Mouse (Mus musculus): ENCODE data around the gene Ramp3. TPM values are rescaled to one million over a fixed set of nuclear protein-coding genes. Genes with fewer than 3 reads are reported as not detected.

The Ramp3 gene
- total RNA-seq, 4 experiments from 2014 or later: 15.8 to 20.8 (median 19.9) TPM

DNA sequence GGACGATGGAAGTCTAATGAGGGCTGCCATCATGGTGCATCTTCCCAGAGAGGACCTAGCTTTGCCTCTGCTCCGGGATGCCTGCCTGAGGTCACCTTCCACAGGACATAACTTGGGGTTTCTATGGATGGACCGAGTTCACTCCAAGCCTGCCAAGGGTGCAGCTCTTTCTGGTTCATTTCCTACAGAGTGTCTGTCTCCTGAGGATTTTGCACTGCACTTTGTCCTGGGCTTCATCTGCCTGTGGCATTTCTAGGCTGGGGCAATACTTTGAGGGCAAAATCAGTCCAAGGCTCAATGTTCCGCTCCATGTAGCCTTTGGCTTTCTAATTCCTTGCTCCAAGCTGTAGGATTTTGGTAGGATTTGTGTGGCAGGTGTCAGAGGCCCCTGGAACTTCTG lies 12.5 kb downstream of the Ramp3 start:
- no peak for DNase-seq

DNA sequence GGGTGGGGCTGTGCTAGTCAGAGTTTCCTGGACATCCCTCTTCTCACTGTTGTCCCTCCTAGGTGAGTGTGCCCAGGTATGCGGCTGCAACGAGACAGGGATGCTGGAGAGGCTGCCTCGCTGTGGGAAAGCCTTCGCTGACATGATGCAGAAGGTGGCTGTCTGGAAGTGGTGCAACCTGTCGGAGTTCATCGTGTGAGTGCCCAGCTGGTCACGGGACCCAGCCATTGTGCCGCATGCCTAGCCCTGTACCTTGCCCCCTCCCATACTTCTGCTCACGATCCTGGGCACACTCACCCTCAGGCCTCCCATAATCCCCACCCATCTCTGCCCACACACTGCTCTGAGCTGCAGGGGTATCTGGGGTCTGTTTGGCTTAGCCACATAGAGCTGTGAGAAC lies 16.4 kb downstream of the Ramp3 start:
- no peak for DNase-seq

DNA sequence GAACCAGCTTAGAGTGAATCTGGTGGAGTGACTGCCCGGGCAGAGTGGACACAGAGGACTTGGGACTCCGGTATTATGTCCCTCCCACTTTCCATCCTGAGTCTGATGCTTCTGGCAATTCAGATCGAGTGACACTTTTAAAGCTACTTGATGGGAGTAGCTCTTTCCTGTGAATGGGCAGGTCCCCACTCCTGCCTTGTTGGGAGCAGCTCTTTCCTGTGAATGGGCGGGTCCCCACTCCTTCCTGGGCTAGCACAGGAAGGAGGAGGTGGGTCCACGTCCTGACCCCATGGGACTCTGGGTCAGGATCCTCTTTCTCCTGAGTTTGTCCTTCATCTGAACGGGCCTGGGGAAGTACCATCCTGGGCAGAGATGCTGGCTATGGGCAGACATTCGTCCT lies 17.1 kb downstream of the Ramp3 start:
- peak; percentile 30 for DNase-seq

DNA sequence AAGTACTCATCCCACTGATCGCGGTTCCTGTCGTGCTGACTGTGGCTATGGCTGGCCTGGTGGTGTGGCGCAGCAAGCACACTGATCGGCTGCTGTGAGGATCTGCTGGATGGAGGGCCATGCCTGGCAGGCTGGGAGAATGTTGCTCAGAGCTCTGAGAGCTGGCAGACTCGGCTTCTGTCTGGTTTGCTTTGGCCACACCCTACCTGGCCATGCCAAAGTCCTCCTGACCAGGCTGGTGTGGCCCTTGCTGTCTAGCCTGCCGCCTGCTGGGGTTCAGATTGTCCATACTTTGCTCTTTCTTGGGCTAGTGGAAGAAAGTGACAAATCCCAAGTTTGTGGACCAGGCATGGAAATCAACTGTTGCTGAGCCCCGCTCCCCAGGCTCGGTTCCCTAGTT lies 18.3 kb downstream of the Ramp3 start:
- no peak for DNase-seq

DNA sequence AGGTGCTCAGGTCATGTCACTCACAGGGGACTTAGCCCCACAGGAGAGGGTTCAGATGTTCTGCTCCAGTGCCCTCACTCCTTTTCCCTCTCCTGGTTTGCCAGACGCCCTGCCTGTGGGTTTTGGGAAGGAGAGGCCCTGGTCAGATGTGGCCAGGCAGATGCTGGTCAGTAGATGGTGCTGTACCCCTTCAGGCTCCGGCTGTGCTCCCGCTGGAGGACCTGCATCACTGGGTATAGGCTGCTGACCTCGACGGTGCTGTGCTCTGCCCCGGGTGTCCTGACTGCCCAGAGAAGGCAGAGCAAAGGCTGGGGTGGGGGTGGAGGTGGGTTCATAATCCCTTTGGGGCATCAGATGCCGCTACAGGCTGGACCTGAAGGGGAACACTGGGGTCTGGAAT lies 19.2 kb downstream of the Ramp3 start:
- DNase-seq: no peak

DNA sequence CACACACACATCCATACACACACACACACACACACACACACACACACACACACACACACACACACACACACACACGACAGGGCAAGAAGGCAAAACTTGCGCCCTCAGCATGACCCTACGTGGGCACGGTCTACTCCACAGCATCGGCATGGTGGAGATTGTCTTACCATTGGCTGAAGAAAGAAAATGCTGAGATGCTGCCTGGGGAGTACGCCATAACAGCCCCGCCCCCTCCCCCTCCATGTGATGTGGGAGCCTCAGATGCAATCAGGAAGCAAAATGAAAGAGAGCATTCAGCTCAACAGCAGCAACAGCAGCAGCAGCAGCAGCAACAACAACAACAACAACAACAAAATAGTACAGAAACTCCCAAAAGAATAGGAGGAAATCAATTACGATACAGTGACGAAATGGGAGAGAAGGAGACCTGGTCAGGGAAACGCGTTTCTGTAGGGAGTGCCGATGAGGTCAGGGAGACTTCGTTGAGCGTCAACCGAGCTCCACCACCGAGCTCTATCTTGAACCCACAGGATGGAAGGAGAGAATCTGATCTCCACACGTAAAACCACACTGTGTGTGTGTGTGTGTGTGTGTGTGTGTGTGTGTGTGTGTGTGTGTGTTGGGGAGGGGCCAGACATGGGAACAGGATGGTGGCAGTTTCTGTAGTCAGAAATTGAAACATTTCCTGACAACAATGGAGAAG lies 21.5 kb downstream of the Ramp3 start:
- no peak for DNase-seq

DNA sequence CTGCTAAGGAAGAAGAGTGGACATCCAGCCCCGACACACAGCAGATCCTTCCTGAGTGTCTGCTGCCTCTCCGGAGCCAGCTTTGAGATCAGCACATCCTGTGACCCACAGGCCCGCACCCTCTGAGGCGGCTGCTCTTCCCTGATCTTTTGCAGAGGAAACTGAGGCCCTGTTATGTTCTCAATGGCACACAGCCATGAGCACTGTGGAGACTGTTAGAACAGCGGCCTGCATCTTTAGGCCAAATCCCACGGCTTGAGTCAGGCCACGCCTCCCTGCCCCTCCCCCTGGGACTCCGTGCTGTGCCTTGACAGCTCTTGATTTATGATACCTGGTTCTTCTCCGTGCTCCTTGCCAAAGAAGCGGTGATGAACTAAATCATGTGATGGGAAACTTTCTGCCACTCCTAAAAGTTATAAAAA lies 22.1 kb downstream of the Ramp3 start:
- DNase-seq: peak; percentile 77

DNA sequence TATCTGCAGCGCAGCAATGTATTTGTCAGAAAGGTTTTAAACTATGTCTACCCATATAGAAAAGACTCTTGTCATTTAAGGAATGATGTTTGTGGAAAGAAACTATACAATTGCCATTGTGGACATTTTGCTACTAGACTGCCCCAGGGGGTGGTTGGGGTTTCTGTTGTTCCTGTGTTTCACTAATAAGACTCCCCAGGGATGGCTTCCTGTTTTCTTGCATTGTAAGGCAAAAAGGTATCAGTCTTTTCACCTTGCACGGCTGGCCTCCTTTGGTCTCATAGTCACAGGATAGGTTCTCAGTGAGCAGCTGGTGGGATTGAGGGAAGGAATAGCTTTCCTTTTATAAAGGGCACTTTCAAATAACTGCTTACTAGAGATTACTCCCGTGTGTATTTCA lies 26.4 kb downstream of the Ramp3 start:
- no peak for DNase-seq

DNA sequence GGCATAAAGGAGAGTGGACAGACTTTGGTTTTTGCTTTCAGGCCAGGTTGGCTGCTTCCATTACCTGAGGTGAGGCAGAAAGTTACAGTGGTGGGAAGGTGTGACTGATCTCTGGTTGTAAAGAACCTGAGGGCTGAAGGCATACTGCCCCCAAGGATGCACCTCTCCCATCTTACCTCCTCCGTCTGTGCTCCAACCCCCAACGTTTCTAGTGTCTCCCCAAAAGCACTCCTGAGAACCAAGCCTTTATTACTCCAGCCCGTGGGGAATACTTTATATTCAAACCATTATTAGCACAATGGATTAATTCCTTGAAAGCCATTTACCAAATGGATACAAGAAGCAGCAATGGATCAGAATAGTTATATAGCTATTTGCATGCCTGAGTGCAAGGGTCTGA lies 30.6 kb downstream of the Ramp3 start:
- DNase-seq: no peak

DNA sequence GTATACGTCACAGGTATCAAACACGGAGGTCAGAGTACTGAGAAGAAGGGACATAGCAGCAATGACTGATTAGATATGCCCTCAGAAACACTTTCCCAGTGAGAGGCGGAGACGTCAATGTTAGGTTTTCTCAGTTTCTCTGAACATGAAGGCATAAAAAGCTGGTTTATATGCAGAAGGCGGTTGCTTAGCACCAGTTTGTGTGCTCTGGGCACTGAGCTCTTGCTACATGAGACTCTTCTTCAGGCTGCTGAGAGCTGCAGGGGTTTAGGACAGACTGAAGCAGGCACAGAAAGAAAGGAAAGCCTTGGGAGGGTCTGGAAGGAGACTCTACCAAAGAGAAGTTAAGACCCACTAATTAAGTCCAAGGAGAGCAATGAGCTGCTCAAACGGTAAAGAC lies 34.0 kb downstream of the Ramp3 start:
- no peak for DNase-seq

DNA sequence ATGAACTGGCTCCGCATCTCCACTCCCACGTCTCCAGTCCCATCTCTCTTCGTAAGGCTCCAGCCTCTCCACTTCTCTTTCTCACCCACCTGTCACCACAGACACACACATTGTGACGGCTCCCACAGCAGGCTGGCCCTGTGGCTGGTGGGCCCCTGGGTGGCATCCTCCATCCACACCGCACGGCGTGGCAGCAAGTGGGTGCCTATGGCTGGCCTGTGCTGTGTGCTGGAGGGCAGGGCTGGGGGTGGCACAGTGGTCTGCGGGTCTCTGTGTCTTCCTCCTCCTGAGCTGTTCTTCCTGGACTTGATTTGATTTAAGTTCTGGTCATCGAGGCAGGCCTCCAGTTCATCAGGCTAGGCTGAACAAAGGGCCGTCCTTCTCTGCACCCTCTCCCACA lies 35.8 kb downstream of the Ramp3 start:
- no peak for DNase-seq

DNA sequence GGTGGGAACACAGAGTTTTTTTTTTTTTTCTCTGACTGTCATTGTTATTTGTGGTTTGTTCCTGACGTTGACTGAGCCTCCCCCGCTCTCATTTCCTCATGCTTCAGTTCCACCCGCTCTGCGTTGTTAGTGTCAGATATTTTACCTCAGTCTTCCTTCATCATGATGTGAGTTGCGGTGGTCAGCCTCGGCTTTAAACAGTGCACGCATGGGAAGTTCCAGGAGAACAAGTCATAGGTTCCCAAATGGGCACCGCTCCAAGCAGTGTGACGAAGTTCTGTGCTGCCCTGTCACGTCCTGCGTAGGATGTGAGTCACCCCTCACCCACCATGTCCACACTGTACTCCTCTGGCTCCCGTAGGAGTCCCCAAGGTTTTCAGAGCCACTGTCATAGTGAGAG lies 36.9 kb downstream of the Ramp3 start:
- peak; percentile 72 for DNase-seq

DNA sequence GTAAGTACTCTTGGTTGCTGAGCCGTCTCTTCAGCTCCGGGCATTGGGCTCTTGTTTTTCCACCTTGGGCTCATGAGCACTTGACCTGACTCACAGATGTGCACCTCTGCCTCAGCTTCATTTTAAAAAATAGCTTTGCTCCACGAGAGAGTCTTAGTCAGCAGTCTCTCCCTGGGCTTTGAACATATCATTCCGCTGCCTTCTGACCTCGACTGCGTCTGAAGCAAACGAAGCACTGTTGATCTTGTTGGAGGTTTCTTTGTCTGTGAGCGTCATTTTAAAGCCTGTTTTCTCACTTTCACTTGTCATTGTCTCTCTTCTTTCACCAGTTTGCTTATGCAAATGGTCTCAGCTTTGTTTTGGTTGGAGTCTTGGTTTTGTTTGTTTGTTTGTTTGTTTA lies 38.2 kb downstream of the Ramp3 start:
- DNase-seq: no peak

DNA sequence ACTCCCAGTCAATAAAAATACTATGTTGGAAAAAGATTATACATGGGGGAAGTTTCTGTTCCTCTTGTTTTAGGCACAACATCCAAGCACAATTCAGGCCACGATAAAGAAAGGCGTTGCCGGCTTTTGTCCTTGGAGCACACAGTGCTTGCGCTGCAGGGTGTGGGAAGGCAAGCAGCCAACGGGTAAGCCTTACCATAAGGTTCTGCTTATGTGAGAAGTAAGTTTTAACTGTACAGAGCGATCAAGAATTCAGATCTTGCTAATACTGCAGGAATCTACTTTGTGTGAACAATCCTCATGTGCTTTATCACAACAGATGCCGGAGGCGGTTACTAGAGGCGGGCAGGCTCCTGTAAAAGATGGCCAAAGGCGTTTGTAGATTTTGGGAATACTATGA lies 39.4 kb downstream of the Ramp3 start:
- DNase-seq: no peak

DNA sequence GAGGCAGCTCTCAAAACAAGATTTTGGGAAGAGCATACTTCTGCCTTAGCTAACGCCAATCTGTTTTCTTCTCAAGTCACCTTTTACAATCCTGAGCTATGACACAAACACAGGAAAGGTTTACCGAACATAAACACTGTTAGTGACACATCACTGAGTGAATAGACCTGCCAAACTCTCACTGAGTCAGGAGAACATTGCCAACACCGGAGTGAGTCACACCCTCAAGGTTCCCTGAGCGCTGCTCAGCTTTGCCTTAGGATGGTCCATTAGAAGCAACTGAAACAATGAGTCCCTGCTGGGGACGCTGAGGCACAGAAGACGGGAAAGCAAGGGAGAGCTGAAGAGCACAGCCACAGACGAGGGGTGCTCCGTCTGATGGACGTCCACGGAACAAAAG lies 40.0 kb downstream of the Ramp3 start:
- no peak for DNase-seq

DNA sequence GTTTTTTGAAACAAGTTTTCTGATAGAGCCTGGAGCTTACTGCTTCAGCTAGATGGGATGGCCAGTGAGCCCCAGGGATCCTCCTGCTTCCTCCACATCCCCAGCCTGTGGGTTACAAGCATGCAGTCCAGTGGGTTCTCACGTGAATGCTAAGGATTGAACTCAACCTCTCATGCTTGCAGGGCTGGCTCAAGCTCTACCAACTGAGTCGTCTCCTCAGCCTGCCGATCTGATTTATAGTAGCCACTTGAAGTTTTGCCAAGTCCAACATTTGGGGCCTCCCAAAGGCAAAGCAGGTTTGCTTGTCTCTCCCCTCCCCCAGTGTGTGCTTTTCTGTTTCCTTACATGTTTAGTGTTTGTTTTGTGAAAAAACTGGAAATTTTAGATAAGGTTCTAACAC lies 43.9 kb downstream of the Ramp3 start:
- no peak for DNase-seq

DNA sequence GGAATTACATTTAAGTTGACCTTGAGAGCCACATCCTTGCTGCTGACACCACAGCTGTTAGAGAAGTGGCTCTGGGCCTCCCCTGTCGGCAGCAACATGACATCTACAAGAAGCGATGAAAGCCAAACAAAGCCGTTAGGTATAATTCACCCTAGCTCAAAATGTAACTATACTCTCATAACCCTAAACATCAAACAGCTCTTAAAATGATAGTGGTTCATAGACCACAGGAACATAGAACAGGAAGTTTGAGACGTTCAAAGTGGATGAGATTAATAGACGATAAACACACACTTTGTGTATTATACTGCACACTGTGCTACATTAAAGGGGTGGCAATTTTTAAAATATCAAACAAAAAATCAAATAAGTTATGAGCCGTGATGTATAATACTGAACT lies 46.5 kb downstream of the Ramp3 start:
- no peak for DNase-seq

DNA sequence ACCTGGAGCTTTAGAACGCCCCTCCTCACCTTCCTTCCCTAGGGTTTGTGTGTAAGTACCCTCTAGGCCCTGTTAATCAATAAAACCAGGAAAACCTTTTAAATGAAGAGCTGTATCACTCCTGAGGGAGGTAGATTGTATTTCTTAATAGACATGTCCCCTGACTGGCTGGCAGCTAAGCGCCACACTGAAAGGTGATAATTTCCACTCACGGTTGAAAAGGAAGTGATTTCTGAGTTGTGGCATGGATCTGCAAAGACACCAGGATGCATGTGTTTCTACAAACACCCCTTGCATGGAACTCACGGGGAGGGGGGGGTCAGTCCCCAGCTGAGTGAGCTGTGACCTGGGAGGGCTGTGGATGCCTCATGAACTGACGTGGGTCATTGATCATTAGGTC lies 47.2 kb downstream of the Ramp3 start:
- no peak for DNase-seq

DNA sequence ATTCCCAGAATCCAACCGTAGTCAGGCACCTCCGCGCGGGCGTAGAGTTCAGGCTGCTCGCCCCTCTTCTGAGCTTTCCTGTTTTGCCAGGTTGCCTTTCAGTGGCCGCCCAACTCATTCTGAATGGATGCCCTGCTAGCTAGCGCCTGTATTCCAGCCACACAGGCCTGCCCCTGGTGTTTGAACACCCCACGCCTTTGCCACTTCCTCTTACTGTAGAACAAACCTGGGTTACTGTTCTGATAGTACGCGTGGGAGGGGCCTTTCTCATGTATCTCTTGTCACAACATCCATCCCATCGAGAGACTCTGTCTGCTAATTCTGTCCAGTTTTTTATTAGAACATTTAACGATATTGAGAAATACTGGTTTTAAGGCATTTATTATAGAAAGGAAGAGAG lies 48.5 kb downstream of the Ramp3 start:
- no peak for DNase-seq

DNA sequence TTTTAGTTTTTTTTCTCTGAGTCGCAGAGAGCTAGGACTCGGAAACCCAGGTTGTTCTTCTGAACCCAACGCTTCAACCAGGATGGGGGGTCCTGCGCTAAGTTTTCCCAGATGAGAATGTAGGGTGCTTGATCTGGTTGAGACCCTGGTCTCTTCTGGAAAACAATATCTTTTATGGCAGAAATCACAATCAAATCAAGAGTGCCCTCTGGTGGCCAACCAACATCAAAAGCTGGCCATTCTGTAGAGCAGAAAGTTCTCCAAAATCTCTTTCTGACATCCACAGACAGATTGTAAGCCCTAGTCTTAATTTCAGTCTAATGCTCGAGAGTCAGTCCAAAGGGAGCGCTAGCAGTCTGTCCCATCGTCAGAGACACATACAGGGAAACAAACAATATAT lies 50.1 kb downstream of the Ramp3 start:
- DNase-seq: no peak

DNA sequence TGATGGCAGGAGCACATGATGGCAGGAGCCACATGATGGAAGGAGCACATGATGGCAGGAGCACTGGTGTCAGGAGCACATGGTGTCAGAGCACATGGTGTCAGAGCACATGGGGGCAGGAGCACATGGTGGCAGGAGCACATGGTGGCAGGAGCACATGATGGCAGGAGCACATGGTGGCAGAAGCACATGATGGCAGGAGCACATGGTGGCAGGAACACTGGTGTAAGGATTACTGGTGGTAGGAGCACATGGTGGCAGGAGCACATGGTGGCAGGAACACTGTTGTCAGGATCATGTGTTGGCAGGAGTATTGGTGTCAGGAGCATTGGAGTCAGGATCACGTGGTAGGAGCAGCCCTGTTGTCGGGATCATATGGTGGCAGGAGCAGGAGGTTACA lies 52.1 kb downstream of the Ramp3 start:
- DNase-seq: no peak

DNA sequence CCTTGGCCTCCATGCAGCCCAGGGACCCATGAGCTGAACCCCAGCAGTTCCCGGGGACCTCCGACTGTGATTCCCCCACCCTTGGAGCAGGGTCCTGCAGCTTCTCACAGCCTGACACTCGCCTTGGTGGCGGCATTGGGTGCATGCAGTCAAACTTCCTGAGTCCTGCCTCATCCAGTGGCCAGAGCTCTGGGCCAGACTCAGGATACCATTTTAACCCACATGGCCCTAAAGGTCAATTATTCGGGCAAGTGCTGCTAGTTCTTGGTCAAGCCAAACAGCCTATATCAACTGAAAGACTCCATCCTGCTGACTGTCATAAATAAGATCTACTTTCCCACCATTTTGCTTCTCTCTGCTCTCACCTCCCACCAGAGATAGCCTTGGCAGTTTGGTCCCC lies 62.4 kb downstream of the Ramp3 start:
- DNase-seq: no peak

DNA sequence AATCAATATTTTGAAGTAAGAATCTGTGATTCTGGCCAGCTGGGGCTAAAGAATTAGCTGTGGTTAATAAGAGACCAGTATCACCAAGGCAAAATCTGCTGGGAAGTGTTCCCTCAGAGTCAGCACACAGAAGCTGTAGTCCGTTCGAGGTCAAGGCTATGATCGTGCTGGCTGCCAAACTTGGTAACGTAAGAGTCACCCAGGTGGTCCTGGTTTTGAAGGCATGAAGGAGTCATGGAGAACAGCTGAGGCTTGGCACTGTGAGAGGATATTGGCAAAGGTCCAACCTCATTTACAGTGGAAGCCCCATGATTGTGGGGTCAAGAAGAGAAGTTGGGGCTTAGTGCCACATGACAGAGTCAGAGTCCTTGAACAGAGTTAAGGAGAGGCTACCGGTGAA lies 68.6 kb downstream of the Ramp3 start:
- no peak for DNase-seq

Measured in adrenal gland, adult 8-10 months (tissue).